Mouse (Mus musculus): ENCODE data around the gene Gpn3. TPM values are rescaled to one million over a fixed set of nuclear protein-coding genes. Genes with fewer than 3 reads are reported as not detected.

The Gpn3 gene
- polyA plus RNA-seq, 1 experiment from 2014 or later = 45.7 TPM

DNA sequence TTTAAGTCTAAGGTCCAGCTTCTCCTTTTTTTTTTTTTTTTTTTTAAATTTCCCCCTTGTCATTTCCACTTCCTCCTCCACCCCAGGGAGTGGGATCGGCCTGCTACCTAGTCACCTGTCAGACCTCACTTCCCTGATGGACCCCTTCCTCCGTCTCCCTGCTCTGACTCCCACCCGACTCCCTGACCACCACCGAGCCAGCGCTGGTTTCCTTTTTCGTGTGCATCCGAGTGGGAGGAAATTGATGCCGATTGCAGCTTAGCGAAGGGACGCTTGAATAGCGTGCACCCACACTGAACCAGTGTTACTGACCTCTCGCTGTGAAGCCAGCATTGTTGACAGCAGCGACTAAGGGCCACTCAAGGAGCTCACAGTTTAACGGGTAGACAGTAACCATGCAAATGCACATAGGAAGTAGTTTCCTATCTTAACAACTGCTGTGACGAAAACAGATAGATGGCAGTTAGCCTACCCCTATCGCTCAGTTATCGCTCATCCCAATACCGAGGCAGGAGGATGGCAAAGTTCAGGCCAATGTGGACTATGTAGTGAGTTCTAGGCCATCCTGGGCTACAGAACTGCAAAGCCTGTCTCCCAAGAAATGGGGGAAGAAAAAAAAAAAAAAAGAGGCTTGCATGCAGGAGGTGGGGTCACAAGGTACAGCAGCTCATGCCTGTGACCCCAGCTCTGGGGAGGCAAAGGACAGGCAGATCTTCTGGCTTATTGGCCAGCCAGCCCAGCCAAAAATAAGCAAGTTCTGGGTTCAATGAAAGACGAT, 20.7 kb downstream of the Gpn3 start:
- no peaks in the 10 kb centered on the region for H3K9me3 ChIP-seq
- H3K4me2 ChIP-seq = peak overlapping the region; percentile 74
- H3K27me3 ChIP-seq = no peaks in the 10 kb centered on the region
- 15% methylated on average over 19 of the region's 19 CpGs for WGBS
- 0 out of 2 replicates have a peak, but pooled peaks cover 4% of the 10 kb centered on the region for H3K36me3 ChIP-seq
- peak overlapping the region; percentile 63 for H3K4me3 ChIP-seq
- no peak for ATAC-seq (ENCODE audit: low FRiP score, low read depth)
- H3K4me1 ChIP-seq (replicated peaks) = peaks cover 16% of the 10 kb centered on the region
- peak overlapping the region; percentile 72 for H3K27ac ChIP-seq (replicated peaks)
- peak overlapping the region; percentile 69 for H3K9ac ChIP-seq

DNA sequence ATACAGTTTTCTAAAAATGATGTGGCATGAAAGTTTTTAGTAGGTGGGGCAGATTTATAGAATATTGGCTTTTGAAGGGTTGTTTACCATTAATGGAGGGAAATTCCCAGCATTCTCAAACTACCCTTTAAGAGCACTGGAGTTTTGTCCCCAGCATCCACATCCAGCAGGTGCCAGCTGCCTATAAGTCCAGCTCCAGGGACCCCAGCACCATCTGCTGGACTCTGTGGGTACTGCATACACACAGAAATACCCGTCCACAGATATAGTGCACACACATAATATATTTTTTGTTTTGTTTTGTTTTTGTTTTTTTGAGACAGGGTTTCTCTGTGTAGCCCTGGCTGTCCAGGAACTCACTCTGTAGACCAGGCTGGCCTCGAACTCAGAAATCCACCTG, 22.2 kb downstream of the Gpn3 start:
- H3K9ac ChIP-seq = no peak overlapping the region
- H3K9me3 ChIP-seq = no peaks in the 10 kb centered on the region
- H3K36me3 ChIP-seq = peaks cover 12% of the 10 kb centered on the region
- H3K27me3 ChIP-seq = no peaks in the 10 kb centered on the region
- no peak overlapping the region for H3K4me2 ChIP-seq
- ATAC-seq (ENCODE audit: low FRiP score, low read depth) = no peak
- H3K4me3 ChIP-seq = no peak overlapping the region
- H3K27ac ChIP-seq (replicated peaks) = no peak overlapping the region
- H3K4me1 ChIP-seq (replicated peaks) = peaks cover 16% of the 10 kb centered on the region
- WGBS = 43% methylated on average over 2 of the region's 2 CpGs

DNA sequence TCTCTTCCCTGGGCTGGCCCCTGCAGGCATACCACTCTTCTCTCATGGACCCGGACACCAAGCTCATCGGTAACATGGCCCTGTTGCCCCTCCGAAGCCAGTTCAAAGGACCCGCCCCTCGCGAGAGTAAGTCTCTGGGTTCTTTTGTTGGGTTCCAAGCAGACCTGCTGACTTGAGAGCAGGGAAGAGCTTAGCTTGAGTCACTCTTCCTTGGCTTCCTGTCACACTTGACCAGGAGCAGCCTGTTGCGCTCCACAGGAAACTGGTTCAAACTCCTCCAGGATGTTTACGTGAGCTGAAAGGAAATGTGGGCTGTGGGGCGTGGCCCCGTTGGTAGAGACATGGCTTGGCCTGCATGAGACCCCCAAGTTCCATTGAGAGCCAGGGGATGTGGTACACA, 25.1 kb downstream of the Gpn3 start:
- 88% methylated on average over 10 of the region's 10 CpGs for whole genome bisulfite sequencing
- ATAC-seq (ENCODE audit: low FRiP score, low read depth) = no peak
- peaks cover 16% of the 10 kb centered on the region for H3K4me1 ChIP-seq (replicated peaks)

DNA sequence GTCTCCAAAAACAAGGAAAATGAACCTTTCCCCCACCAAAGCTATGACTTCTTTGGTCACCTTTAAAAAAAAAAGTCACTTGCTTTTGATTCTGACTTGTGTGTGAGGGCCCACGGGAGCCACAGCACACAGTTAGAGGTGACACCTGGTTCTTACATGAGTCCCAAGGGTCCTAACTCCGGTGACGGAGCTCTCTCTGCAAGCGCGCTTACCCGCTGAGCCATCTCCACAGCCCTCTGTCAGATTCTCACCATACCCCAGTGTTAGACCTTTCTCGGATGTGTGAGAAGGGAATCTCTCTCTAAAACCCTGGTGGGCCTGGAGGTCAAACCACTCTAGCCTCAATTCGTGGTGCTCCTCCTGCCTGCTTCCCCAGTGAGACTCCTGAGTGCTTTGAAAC, 25.8 kb downstream of the Gpn3 start:
- ATAC-seq (ENCODE audit: low FRiP score, low read depth) = no peak
- Histone ChIP-seq H3K36me3 (peaks cover 27% of the 10 kb centered on the region), H3K4me1 (replicated peaks) (peaks cover 14% of the 10 kb centered on the region), H3K27me3 (no peaks in the 10 kb centered on the region), H3K9ac (no peak overlapping the region), H3K4me2 (no peak overlapping the region), H3K27ac (replicated peaks) (no peak overlapping the region), H3K4me3 (no peak overlapping the region), H3K9me3 (no peaks in the 10 kb centered on the region)
- 96% methylated on average over 8 of the region's 8 CpGs for WGBS

More for the DNA sequence above, 25.1 kb downstream of the Gpn3 start:
- peaks cover 23% of the 10 kb centered on the region for H3K36me3 ChIP-seq
- H3K4me3 ChIP-seq = no peak overlapping the region
- no peaks in the 10 kb centered on the region for H3K9me3 ChIP-seq
- no peak overlapping the region for H3K4me2 ChIP-seq
- H3K27me3 ChIP-seq = no peaks in the 10 kb centered on the region
- H3K9ac ChIP-seq = no peak overlapping the region
- H3K27ac ChIP-seq (replicated peaks) = no peak overlapping the region

DNA sequence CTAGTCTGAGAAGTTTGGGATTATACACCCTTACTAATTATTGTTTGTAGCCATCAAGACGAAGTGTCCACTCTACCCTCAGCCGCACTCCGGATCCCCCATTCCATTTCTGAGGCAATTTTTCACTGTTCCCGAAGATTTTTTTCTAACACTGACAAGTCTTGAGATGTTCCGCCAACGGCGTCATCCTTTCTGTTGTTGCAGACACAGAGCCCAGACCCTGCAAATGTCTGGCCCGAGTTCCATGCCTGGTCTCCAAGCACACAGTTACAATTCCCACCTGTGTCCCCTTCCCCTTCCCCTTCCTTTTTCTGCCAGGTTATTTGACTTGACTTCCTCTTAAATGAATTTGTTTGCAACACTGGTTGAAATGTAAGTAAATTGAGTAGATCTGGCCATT, 28.2 kb downstream of the Gpn3 start:
- H3K4me2 ChIP-seq = no peak overlapping the region
- no peaks in the 10 kb centered on the region for H3K27me3 ChIP-seq
- H3K4me3 ChIP-seq = no peak overlapping the region
- no peak overlapping the region for H3K9ac ChIP-seq
- H3K9me3 ChIP-seq = no peaks in the 10 kb centered on the region
- WGBS = 94% methylated on average over 8 of the region's 8 CpGs
- peaks cover 51% of the 10 kb centered on the region for H3K36me3 ChIP-seq
- no peak for ATAC-seq (ENCODE audit: low FRiP score, low read depth)
- H3K27ac ChIP-seq (replicated peaks) = no peak overlapping the region
- no peaks in the 10 kb centered on the region for H3K4me1 ChIP-seq (replicated peaks)

DNA sequence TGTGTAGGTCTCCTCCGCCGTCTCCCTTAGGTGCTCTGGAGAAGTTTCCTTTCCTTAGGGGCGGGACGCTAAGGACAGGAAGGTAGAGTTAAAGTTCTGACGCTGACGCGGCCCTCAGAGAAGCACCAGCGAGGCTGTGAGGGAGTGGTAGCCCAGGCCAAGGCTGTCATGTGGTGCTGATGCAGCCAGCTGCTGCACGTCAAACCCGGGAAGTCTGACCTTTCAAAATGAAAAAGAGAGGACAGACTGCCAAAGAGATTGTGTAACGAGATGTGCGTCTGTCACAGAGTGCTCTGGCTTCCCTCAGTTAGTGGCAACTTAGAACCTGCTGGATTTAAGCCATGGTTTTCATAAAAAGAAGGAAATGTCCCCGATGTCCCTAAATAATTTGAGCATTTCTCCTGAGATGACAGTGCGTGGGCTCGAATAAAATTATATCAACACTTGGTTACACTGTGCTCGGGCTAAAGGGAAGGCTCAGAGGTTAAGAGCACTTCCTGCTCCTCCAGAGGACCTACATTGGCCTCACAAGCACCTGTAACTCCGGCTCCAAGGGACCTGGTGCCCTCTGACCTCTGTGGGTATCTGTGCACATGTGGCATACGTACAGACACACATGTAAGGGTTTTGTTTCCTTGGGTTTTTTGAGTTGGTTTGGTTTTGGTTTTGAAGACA, 29.1 kb downstream of the Gpn3 start:
- H3K9me3 ChIP-seq = no peaks in the 10 kb centered on the region
- no peak overlapping the region for H3K4me3 ChIP-seq
- no peaks in the 10 kb centered on the region for H3K27me3 ChIP-seq
- no peak for ATAC-seq (ENCODE audit: low FRiP score, low read depth)
- no peak overlapping the region for H3K4me2 ChIP-seq
- H3K4me1 ChIP-seq (replicated peaks) = no peaks in the 10 kb centered on the region
- no peak overlapping the region for H3K27ac ChIP-seq (replicated peaks)
- 81% methylated on average over 18 of the region's 18 CpGs for WGBS
- H3K9ac ChIP-seq = no peak overlapping the region
- peaks cover 58% of the 10 kb centered on the region for H3K36me3 ChIP-seq

DNA sequence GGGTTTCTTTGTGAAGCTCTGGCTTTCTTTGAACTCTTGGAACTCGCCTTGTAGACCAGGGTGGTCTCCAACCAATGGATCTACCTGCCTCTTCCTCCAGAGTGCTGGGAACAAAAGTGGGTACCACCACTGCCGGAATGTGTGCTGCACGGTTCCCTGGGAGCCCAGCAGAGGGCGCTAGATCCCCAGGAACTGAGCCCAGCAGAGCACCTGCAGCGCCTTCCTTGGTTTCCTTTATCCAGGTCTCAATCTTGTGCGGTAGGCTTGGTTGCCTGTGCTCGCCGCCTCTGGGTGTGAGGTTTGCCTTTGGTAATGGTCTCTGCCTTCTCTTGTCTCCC, 29.6 kb downstream of the Gpn3 start:
- ATAC-seq (ENCODE audit: low FRiP score, low read depth) = no peak
- H3K4me3 ChIP-seq = no peak overlapping the region
- no peak overlapping the region for H3K4me2 ChIP-seq
- no peak overlapping the region for H3K9ac ChIP-seq
- no peaks in the 10 kb centered on the region for H3K27me3 ChIP-seq
- WGBS = 26% methylated on average over 8 of the region's 8 CpGs
- no peaks in the 10 kb centered on the region for H3K9me3 ChIP-seq
- H3K36me3 ChIP-seq = peaks cover 63% of the 10 kb centered on the region
- H3K4me1 ChIP-seq (replicated peaks) = no peaks in the 10 kb centered on the region
- H3K27ac ChIP-seq (replicated peaks) = no peak overlapping the region

DNA sequence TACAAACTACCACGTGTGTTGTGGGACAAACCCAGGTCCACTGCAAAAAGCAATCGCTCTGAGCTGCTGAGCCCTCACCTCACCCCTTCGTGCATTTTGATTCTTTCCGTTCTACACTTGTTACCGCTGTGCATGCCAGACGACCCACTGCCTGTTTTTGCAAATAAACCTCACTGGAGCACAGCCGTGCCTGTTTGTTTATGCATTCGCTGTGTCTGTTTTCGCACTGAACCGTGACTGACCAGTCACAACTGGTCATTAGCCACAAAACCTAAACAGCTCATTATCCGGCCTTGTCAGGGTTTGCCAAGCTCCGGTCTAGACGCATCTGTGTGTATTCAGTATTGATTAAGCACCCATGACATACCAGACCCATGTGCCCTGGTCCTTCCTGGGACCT, 30.5 kb downstream of the Gpn3 start:
- ATAC-seq (ENCODE audit: low FRiP score, low read depth) = no peak
- no peak overlapping the region for H3K9ac ChIP-seq
- H3K4me3 ChIP-seq = no peak overlapping the region
- H3K4me1 ChIP-seq (replicated peaks) = no peaks in the 10 kb centered on the region
- no peaks in the 10 kb centered on the region for H3K27me3 ChIP-seq
- peaks cover 68% of the 10 kb centered on the region for H3K36me3 ChIP-seq
- H3K4me2 ChIP-seq = no peak overlapping the region
- 75% methylated on average over 13 of the region's 13 CpGs for WGBS
- H3K27ac ChIP-seq (replicated peaks) = 0 out of 2 replicates have a peak overlapping the region, but pooled peaks have one; percentile 51
- H3K9me3 ChIP-seq = no peaks in the 10 kb centered on the region

DNA sequence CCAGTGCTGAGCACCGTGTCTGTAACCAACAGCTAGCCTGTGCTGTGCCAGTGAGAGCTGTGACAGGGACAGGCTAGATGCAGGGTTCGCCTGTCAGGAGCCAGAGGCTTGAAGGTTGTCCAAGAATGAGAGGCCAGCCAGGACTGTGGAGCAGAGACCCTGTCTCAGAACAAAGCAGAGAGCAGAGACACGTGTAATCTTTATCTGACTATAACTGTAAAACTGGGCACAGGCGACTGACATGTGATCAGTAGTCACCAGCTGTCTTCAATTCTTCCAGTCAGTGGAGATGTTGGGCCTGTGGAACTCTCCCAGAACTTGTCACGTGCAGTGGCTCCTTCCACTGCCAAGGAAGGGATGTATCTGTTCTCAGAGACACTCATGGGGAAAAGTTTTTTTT, 31.1 kb downstream of the Gpn3 start:
- no peak for ATAC-seq (ENCODE audit: low FRiP score, low read depth)
- WGBS = 81% methylated on average over 5 of the region's 5 CpGs
- Histone ChIP-seq H3K4me1 (replicated peaks) (no peaks in the 10 kb centered on the region), H3K27ac (replicated peaks) (0 out of 2 replicates have a peak overlapping the region, but pooled peaks have one; percentile 51), H3K27me3 (no peaks in the 10 kb centered on the region), H3K36me3 (peaks cover 71% of the 10 kb centered on the region), H3K4me3 (no peak overlapping the region), H3K9me3 (no peaks in the 10 kb centered on the region), H3K9ac (no peak overlapping the region), H3K4me2 (no peak overlapping the region)

DNA sequence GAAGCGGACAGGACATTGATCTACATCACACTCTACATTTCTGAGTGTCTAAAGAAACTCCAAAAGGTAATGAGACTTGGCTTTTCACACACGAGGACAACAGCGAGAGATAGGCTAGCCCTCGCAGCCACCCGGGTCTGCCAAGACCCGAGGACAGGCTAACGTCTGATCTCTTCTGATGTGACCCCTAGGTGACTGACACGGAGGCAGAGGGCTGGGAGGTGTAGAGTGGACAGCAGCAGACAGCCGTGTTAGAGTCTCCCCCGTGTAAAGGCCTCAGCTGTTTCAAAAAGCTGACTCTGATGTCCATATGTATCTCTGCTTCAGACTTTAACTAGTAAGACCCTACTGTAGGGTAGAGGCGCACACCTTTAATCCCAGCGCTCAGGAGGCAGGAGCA, 31.7 kb downstream of the Gpn3 start:
- Histone ChIP-seq H3K4me3 (no peak overlapping the region), H3K36me3 (peaks cover 72% of the 10 kb centered on the region), H3K9ac (no peak overlapping the region), H3K9me3 (no peaks in the 10 kb centered on the region), H3K4me2 (no peak overlapping the region), H3K4me1 (replicated peaks) (no peaks in the 10 kb centered on the region), H3K27ac (replicated peaks) (no peak overlapping the region), H3K27me3 (no peaks in the 10 kb centered on the region)
- 96% methylated on average over 12 of the region's 12 CpGs for WGBS
- no peak for ATAC-seq (ENCODE audit: low FRiP score, low read depth)

DNA sequence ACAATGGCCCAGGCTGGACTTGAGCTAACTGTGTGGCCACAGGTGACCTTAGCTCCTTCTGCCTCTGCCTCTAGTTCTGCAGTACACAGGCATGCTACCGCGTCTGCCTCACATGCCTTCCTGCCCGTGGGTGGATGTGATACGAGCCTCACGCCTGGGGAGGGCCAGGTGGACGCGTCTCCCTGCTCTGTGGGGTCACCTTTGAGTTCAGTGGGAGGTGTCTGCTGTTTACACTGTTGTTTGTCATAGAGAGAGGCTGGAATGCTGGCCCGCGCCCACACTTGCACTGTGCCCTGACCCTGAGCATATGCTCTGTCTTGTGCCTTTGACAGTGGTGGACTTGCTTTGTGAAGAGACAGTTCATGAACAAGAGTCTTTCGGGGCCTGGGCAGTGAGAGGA, 33.9 kb downstream of the Gpn3 start:
- H3K27me3 ChIP-seq = no peaks in the 10 kb centered on the region
- H3K4me1 ChIP-seq (replicated peaks) = no peaks in the 10 kb centered on the region
- H3K36me3 ChIP-seq = peaks cover 62% of the 10 kb centered on the region
- no peak overlapping the region for H3K27ac ChIP-seq (replicated peaks)
- H3K4me2 ChIP-seq = no peak overlapping the region
- H3K9ac ChIP-seq = no peak overlapping the region
- WGBS = 94% methylated on average over 10 of the region's 10 CpGs
- no peaks in the 10 kb centered on the region for H3K9me3 ChIP-seq
- H3K4me3 ChIP-seq = no peak overlapping the region
- ATAC-seq (ENCODE audit: low FRiP score, low read depth) = no peak

DNA sequence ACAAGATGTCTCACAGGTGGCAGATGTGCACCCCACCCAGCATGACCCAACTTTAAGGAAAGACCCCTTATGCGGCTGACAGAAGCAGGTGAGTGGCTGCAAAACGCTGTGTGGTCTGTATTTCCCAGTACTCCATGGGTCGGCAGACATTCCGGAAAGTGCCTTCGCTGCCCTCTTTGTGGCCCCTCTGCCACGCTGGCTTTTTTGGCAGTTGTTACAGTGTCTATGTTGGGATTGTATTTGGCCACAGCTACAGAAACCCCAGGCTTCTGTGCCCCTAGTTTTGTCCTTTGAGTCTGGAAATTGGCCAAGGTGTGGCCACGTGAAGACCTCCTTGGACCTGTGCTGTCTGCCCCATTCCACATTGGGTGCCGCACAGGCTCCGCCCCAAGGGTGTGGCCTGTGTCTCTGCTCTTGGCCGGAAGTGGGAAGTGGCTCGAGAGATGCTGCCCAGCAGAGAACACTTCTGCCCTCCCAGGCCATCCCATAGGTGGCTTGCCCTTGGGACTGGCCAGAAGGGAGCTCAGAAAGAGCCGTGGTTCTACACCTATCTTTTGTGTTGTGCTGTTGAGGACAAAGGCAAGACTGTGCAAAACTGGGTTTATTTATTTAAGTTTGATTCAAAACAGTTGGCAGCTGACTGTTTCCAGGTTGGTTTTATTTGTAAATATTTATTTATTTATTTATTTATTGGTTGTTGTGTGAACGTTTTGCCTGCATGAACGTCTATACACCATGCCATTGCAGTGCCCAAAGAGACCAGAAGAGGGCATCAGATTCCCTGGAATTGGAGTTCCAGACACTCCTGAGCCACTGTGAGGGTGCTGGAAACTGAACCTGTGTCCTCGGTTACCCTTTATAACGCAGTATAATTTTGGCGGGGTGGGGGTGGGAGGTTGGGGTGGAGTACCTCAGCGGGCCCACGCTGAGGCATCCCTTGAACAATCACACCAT, 38.3 kb downstream of the Gpn3 start:
- ATAC-seq (ENCODE audit: low FRiP score, low read depth) = no peak
- WGBS = 85% methylated on average over 19 of the region's 19 CpGs

More for the DNA sequence above, 38.3 kb downstream of the Gpn3 start:
- no peaks in the 10 kb centered on the region for H3K27me3 ChIP-seq
- H3K27ac ChIP-seq (replicated peaks) = no peak overlapping the region
- H3K36me3 ChIP-seq = peaks cover 33% of the 10 kb centered on the region
- H3K9ac ChIP-seq = no peak overlapping the region
- H3K4me3 ChIP-seq = no peak overlapping the region
- no peaks in the 10 kb centered on the region for H3K4me1 ChIP-seq (replicated peaks)
- no peaks in the 10 kb centered on the region for H3K9me3 ChIP-seq
- H3K4me2 ChIP-seq = no peak overlapping the region

Data from hindbrain, embryonic 15.5 days (tissue).